Mouse (Mus musculus) frontal cortex, postnatal 36 days (tissue): ENCODE results near the gene Irf2bpl.

Source experiments
- DNase-seq, 2 experiments: peaks; one replicate each; pipeline ENCODE4 v3.0.0; 2022; ENCODE audit warnings: low spot score in 2 of 2

Irf2bpl gene

DNA sequence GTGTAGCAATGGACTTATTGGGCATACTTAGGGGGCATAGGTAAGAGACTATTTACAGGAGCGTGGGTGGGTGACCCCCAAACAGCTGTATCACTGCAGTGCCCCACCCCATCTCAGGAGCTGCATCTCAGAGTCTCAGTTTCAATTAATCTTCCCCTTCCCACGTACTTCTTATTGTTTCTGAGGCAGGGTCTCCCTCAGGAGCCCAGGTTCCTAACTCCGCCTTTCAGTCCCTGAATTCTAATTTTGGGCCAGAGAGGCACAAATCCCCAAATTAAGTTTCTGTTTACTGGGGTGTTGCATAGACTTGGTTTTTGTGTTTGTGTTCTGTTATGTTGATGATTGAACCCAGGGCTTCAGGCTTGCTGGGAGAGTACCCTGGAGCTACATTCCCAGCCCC, 13.8 kb upstream of the Irf2bpl start:
- DNase-seq = no peak

DNA sequence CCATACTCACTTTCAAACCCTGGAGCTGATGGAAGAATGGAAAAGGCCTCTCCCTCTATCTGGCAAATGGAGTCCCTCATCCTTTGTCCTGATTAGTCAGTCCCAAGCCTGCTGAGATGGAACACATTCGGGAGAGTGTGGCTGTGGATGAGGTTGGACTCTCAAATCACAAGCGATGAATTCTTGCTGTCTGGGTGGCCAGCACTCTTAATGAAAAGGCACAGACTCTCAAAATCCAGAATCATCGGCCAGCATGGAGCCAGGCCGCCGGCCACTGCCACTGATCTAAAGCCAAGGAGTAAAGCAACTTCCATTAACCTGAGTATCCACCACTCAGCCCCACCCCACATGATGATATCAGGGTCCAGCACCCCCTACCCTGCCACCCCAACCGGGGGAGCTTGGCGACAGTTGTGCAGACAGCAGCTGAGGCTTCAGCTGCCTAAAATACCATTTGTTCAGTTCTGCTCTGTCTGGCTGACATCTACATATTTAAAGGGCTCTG, 13.2 kb upstream of the Irf2bpl start:
- no peak for DNase-seq

- no peak for DNase-seq
Measured at GRCm38 (mm10) chr12:86896921-86897512, 12.4 kb upstream of the Irf2bpl start.

DNA sequence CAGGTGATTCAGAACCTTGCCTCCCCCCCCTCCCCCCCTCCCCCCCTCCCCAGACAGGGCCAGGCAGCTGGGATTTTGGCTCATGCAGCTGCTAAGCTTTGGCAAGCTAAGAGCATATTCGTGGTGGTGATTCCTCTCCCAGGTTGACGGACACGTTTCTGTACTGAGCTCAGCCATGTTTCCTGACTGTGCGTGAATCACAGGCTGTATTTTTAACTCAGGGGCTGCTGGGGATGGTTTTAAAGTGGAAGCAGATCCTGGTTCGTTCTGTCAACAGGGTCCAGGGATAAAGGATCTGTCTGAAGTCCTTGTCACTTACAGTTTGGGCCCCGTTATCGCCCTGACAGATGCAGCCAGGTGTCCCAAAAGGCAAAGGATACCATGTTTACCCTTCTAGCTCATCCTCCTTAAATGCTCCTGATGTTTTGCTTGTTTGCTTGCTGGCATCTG, 11.9 kb upstream of the Irf2bpl start:
- DNase-seq = peak in 1 of 2 experiments; percentile 46

DNA sequence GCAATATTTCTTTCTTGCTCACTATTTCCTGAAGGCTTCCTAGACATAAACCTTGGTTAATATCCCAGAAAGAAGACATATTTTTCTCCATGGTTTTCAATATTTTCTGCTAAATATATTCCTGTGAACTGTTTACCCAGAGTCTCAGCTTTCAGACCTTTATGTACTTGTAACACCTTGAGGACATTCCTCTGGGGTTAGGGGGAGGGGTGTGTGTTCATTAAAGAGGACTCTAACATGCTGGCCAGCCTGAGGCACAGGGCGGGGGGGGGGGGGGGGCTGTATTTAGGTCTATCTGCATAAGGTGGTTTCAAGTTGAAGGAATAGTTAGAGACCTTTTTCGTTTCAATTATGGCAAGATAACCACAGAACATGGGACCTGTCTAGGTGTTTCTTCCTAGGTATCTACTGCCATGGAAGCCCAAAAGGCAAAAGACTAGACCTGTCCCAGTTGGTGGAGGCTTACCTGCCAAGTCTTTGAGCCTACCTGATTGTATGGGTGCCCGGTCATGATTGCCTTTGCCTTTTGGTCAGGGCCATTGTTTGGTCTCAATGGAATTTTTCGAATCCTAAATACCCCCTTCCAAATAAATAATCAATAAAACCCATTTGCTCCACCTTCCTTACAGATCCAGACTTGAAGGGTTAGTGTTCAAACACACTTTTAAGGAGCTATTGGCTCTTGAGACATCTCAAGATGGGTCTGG, 11.3 kb upstream of the Irf2bpl start:
- DNase-seq = no peak

GRCm38 (mm10) chr12:86894841-86895428, 10.3 kb upstream of the Irf2bpl start:
- DNase-seq = no peak

DNA sequence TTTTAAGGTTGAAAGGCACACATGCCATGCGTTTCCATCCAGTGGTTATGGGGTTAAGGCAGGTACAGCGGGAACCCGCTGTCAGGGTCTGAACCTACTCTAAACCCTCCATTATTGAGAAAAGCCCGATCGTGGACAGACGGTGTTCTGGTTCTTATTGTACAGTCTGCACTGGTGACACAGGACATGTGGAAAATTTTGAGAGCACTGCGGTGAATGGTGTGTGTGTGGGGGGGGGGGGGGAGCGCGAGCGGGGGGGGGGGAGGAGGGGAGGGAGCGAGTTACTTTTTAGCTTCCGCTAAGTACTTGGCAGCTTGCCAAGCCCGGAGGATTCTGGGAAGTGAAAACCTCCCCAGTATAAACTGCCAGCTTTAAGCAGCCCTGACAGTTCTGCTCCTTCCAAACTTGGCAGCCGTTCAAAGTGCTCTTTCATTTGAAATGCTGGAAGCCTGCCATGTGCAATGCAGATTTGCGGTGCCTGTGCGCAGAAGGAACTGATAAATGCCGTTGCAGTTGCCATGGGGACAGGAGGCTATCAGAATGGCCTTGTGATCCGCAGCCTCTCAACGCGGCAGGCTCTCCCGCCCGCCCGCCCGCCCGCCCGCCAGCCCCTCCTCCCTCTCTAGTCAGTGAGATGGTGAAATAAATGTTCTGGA, 9.7 kb upstream of the Irf2bpl start:
- peak; percentile 98 to 99 for DNase-seq

DNA sequence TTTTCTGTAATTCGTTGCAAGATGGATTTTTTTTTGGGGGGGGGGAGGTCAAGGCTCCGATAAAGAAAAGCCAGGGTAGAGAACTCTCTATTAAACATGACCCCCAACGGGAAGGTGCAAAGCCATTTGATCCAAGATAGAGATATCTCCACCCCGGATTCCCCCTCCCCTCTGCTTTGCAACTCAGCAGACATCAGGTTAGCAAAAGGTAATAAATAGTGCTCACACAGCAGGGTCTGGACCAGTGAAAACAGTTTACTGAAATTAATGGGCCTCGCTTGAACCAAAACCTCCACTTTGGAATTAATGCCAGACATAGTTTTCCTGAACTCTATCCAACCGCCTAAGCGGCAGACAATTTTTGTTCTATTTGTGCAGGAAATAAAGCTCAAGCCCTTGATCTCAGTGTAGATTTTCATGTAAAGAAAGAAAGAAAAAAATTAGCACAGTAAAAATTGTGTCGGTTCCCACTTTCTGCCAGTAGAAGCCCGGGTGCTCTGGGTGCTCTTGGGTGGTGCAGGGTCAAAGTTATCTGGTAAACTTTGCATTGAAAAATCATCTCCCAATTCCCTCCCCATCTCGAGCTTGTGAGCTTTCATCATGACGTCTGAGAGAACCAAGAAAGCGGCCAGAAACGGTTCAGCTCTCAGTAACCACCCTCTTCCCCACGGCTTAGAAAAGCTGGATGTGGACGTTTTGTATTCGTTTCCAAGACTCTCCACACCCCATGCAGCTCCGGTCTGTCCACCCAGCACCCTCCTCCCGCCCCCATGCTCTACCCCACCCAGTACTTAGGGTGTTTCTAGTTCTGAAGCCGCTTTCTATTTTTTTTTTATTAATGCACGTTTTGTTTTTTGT, 9.0 kb upstream of the Irf2bpl start:
- DNase-seq = peak in 1 of 2 experiments; percentile 40

DNA sequence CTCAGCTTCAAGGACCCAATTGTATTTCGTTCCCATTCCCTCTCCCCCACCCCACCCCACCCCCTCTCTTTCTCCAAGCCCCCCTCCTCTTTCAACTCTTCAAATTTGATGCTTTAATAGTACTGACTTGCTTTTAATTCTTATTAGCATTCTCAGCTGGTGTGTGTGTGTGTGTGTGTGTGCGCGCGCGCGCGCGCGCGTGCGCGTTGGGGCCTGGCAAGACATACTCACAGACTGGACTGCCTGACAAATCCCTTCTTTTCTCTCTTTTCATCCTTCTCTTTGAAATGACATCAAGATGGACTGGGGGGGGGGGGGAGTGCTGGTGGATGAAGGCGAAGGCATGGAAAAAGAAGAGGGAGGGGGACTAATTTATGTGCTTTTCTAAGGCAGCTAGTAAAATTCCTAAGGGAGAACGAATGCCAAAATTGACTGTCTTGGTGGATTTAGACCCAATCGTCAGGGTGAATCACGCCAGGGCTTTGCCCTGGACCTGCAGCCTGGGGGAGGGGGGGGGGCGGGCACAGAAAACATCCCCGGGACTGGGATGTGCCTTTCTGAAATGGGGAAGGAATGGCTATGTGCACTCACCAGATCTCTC, 8.2 kb upstream of the Irf2bpl start:
- no peak for DNase-seq

- peak in 1 of 2 experiments; percentile 63 for DNase-seq
Measured at GRCm38 (mm10) chr12:86891786-86892702, 7.4 kb upstream of the Irf2bpl start.

- DNase-seq = no peak
Measured at GRCm38 (mm10) chr12:86891454-86891785, 6.8 kb upstream of the Irf2bpl start.

DNA sequence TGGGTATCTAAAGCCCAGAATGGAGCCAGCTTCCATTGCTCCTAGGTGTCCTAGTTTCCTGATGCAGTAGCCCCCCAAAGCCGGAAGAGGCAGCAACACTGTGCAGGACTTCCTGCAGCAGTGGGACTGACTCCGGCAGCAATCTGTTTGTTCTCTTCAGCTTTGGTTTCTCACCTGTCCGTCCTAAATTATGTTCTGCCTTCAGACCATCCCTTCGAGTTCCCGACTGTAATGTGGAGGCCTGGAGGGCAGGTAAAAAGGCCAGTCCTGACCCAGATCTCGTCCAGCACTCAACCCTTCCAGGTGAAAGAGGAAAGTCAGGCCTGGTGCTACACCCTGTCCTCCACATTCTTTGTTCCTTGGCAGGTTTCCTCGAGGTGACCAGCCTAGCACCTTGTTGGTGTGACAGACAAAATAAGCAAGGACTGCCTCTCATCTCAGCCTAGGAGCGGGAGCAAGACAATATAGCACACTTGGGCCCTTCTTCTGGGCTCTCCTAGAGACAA, 6.3 kb upstream of the Irf2bpl start:
- no peak for DNase-seq

DNA sequence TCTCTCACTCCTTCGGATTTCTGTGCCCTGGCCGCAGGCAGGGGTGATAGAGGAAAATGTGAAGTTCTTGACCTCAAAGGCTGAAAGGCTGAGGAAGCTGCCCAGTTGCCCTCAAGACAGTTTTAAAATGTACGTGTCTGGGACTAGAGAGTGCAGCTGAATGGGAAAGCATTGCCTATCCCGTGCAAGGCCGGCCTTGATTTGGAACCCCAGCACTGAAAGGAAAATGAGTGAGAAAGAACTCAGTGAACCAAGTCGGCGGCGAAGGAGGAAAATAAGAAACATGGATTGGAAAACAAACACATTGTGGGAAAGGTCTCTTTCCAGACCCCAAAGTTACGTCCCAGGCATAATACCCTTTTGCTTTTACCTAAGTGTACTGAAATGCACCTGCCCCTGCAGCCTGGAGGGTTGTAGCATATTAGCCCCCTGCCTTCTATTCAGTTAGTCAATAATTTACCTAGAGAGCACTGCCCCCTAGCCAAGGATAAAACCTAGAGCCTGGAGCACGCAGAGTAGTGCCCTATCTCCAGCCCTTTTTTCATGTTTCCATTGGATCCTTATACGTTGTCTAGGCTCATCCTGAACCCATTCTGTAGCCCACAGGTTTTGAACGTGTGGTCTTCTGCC, 5.6 kb upstream of the Irf2bpl start:
- DNase-seq = no peak

DNA sequence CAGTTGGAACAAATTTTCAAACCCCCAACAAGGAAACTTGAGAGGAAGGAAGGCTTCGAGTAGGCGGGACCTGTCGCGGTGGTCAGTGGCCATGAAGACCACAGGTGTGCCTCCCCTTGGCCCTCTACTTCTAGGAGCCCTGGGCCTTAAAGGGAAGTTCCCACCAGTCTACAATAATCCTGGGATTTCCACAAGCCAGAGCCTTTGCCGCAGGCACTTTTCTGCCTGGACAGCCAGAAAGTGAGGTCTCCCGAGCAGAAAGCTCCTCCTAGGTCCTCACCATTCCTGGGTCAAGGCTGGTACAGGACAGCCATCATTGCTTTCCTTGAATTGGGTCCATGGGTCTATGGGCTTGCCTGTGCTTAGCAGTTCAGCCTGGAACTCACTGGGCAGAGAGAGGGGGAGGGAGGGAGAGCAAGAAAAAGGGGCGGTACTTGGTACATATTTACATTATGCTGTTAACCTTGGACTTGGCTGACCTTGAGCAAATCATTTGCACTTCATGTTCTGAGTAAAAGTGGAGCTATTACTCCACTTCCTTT, 4.6 kb upstream of the Irf2bpl start:
- DNase-seq = peak in 1 of 2 experiments; percentile 28

DNA sequence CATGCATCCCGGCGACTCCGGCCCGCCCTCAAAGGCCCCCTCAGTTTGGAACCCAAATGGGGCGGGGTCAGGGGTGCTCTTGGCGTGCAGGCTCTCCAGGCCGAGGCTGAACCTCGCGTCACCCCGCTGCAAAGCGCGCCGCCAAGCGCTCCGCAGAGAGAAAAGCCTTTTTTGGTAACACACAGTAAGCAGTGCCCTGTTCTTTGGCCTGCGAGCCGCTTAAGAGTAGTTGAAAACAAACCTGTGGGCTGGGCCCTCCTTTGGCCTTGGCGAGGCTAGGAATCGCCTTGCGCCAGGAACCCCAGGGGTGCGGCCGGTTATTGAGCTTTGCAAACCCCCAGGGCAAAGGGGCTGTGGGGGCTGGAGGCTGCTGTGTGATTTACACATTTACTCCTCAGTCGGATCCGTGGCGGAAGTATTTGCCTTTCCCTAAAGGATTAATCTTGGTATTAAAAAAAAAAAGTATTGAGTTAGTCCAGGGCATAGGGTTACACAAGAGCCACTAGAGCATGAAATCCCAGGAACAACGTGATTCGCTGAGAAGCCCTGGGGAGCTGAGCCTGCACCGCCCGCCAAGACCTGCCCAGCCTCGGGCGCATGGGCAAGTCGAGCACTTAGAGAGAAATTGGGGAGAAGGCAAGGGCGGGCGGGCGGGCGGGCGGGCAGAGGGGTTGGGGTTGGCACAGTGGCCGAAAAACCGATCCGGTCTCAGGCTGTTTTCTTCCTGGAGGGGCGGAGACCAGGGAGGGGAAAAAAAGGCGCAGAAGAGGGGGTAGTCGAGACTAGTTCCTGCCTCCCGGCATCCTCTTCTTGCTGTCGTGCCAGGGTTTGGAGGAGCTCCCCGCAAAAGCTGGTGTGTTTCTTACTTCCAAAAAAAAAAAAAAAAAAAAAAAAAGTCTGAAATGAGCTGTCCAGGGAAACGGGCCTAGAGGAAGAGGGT, 3.8 kb upstream of the Irf2bpl start:
- peak; percentile 73 to 74 for DNase-seq

- DNase-seq = no peak
Measured at GRCm38 (mm10) chr12:86887381-86888129, 3.0 kb upstream of the Irf2bpl start.

DNA sequence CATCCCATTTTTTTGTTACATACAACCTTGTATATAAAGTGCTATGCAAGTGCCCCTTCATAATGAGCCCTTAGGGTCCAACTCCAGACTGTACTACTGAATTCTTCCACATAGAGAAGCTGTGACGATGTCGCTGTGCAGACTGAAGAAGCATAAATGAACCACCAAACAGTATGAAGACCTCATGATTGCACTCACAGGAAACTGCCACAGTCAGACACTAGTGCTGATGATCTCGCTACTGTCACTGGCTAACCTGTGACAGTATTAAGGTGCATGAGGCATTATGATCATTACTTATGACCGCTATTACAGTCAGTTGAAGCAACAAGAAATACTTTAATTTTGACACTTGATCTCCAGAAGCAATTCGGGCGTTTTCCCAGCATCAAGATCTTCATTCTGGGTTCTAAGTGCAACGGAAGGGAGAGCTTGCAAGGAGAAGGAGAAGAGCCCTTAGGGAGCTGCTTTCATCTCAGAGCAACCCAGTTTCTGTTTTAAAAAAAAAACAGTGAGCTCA, 1.9 kb upstream of the Irf2bpl start:
- DNase-seq = no peak
